Mouse (Mus musculus): Measurements from ENCODE around the gene Polr1a. TPM values are rescaled to one million over a fixed set of nuclear protein-coding genes. Genes with fewer than 3 reads are reported as not detected.

The Polr1a gene
- total RNA-seq, 2 experiments from 2014 or later: 35.9 to 36.4 TPM

GRCm38 (mm10) chr6:71995081-71995480, 86.2 kb downstream of the Polr1a start:
- no peak for DNase-seq (ENCODE audit: low spot score)

- DNase-seq (ENCODE audit: low spot score): no peak
Observed at GRCm38 (mm10) chr6:71997215-71997614, 88.4 kb downstream of the Polr1a start.

GRCm38 (mm10) chr6:71999917-72000512, 91.2 kb downstream of the Polr1a start:
- DNase-seq (ENCODE audit: low spot score): no peak

GRCm38 (mm10) chr6:72001220-72001777, 92.4 kb downstream of the Polr1a start:
- DNase-seq (ENCODE audit: low spot score): no peak

- DNase-seq (ENCODE audit: low spot score): no peak
Observed at GRCm38 (mm10) chr6:72007411-72008212, 98.8 kb downstream of the Polr1a start.

GRCm38 (mm10) chr6:72008213-72008655, 99.4 kb downstream of the Polr1a start:
- DNase-seq (ENCODE audit: low spot score): no peak

GRCm38 (mm10) chr6:72009454-72009853, 100.6 kb downstream of the Polr1a start:
- DNase-seq (ENCODE audit: low spot score): no peak

- no peak for DNase-seq (ENCODE audit: low spot score)
Observed at GRCm38 (mm10) chr6:72014033-72014432, 105.2 kb downstream of the Polr1a start.

GRCm38 (mm10) chr6:72018052-72018451, 109.2 kb downstream of the Polr1a start:
- DNase-seq (ENCODE audit: low spot score): no peak

- no peak for DNase-seq (ENCODE audit: low spot score)
Observed at GRCm38 (mm10) chr6:72025497-72025896, 116.6 kb downstream of the Polr1a start.

- no peak for DNase-seq (ENCODE audit: low spot score)
Observed at GRCm38 (mm10) chr6:72028079-72028478, 119.2 kb downstream of the Polr1a start.

GRCm38 (mm10) chr6:72029674-72030073, 120.8 kb downstream of the Polr1a start:
- no peak for DNase-seq (ENCODE audit: low spot score)

Other genes with a start within 250 kb of the Polr1a start
- gene Reep1, start 201.5 kb upstream of the Polr1a start, total RNA-seq (2021): 10 to 100 TPM; 66.8 to 69.9 TPM
- 10 to 100 TPM; 38.3 to 41.7 TPM for gene Mrpl35, start 82.1 kb upstream of the Polr1a start, total RNA-seq (2021)
- gene Immt, start 77.7 kb upstream of the Polr1a start, total RNA-seq (2021): 100 to 1,000 TPM; 272 to 274 TPM
- 10 to 100 TPM; 61.9 to 66.2 TPM for gene Ptcd3, start 303 bp upstream of the Polr1a start, total RNA-seq (2021)
- gene St3gal5, start 188.5 kb downstream of the Polr1a start, total RNA-seq (2021): 10 to 100 TPM; 58.1 to 85.3 TPM